Mouse (Mus musculus): ENCODE results near the gene Fndc5. TPM values are rescaled to one million over a fixed set of nuclear protein-coding genes. Genes with fewer than 3 reads are reported as not detected.

The Fndc5 gene
- polyA plus RNA-seq (2017; shearing (Covaris generic)), result 0.06 TPM

GRCm38 (mm10) chr4:129136579-129137391 is at the start of gene Fndc5:
Fndc5 (plus strand) TSS chr4:129136999.

GRCm38 (mm10) chr4:129105356-129105755 is 31.4 kb upstream of the Fndc5 start, which contains the start of gene Tmem54:
Tmem54 (plus strand) TSS chr4:129105548.

GRCm38 (mm10) chr4:129121569-129122086 is 15.2 kb upstream of the Fndc5 start, which contains the start of gene Hpca:
Hpca (minus strand) TSS chr4:129122036.

DNA sequence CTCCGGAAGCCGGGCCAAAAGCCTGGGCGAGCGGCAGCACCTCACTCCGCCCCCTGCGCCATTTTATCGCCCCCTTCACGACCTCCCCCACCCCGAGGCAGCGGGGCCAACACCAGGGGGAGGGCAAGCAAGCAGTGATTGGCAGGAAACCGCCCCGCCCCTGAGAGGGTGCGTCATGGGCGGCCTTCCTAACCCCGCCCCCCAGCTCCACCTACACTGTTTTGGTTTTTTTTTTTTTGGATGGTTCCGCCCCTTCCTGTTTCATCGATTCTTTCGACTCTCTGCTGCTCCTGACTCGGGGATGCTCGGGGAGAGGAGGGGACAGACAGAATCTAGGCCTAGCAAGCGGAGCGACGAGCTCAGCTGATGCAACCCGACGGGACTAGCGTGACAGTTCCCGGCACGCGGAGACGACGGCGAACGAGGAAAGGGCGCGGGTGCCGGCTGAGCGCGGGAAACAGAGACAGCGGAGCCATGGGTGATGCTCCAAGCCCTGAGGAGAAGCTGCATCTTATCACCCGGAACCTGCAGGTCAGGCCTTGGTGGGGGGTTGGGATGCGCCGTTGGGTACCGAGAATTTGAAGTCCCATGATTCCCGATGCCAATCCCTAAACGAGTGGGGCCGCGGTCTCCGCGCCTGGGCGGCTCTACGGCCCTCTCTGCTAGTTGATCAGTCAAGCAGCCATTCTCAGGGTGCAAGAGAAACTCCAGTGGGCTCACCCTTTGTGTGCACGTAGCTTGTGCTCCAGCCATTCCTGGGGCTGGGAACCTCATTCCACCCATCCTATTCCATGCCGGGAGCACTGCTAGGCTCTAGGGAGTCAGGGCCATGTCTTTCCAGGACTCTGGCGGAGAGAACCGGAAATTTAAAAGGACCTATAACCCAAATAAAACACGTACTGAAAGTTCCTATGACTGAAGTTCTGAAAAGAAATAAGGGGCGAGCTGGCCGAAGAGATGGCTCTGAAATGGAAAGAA is 53.0 kb downstream of the Fndc5 start, which contains the start of the genes S100pbp and Yars:
Gene S100pbp (minus strand): TSS at position 186 of the 978 bp plus-strand sequence.
Gene Yars (plus strand): TSS at position 219 of the 978 bp plus-strand sequence.

Other genes with a start within 250 kb of the Fndc5 start
- 0.35 TPM for gene Azin2, start 174.6 kb upstream of the Fndc5 start, polyA plus RNA-seq (2017; shearing (Covaris generic))
- 141 TPM for gene Ak2, start 145.0 kb upstream of the Fndc5 start, polyA plus RNA-seq (2017; shearing (Covaris generic))
- 44.8 TPM for gene Rnf19b, start 78.7 kb upstream of the Fndc5 start, polyA plus RNA-seq (2017; shearing (Covaris generic))
- gene Tmem54, start 31.5 kb upstream of the Fndc5 start, polyA plus RNA-seq (2017; shearing (Covaris generic)), result not detected
- not detected for gene Hpca, start 15.0 kb upstream of the Fndc5 start, polyA plus RNA-seq (2017; shearing (Covaris generic))
- 14.3 TPM for gene S100pbp, start 52.7 kb downstream of the Fndc5 start, polyA plus RNA-seq (2017; shearing (Covaris generic))
- gene Yars, start 52.8 kb downstream of the Fndc5 start, polyA plus RNA-seq (2017; shearing (Covaris generic)), result 45.5 TPM
- gene C77080, start 124.4 kb downstream of the Fndc5 start, polyA plus RNA-seq (2017; shearing (Covaris generic)), result 0.56 TPM
- gene Sync, start 150.6 kb downstream of the Fndc5 start, polyA plus RNA-seq (2017; shearing (Covaris generic)), result 0.32 TPM
- gene Rbbp4, start 198.4 kb downstream of the Fndc5 start, polyA plus RNA-seq (2017; shearing (Covaris generic)), result 328 TPM
- gene Zbtb8os, start 198.7 kb downstream of the Fndc5 start, polyA plus RNA-seq (2017; shearing (Covaris generic)), result 66.5 TPM
- gene Zbtb8a, start 241.1 kb downstream of the Fndc5 start, polyA plus RNA-seq (2017; shearing (Covaris generic)), result 9.9 TPM

Measured in CD4-positive, CD25-positive, alpha-beta regulatory T cell (primary cell).